Mouse (Mus musculus): Measurements from ENCODE around the gene Tekt2. TPM values are rescaled to one million over a fixed set of nuclear protein-coding genes. Genes with fewer than 3 reads are reported as not detected.

Gene Tekt2
- polyA plus RNA-seq (2015; fragmentation: Nextera tagmentation; extraction: Ambion mirVana) = 1.6 and 2.1 TPM in 2 replicates

DNA sequence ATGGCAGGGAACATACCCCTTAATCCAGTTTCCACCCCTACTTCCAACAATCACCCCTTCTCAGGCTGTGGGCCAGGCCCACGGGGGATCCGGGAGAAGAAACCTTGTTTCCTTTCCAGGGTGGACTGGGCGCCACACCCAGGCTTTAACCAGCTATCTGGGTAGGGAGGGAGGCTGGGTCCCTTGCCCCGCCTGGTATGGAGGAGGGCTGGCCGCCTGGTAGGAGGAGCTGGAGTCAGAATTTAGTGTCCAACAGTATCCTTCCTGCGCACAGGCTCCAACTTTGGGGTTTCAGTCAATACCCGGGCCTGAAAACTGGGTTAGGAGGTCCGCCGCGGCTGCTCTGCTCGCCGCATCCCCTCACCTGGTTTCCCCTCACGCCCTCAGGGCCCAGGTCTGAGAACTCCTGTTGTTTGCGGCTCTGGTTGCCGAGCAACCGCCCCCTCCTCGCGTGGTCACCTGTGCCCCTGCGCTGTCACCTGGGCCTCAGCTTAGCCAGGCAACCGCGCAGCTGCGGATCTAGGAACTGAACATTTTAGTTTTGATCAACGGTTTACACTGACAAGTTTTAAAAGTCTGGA, at the start of gene Tekt2:
Tekt2 (minus strand) TSS at position 408 of the 581 bp plus-strand sequence.
- TF ChIP-seq CTCF (IDR thresholded peaks at IDR 0.05; ENCODE audit: low read depth) = no peak
- no peaks in the 10 kb centered on the region for H3K36me3 ChIP-seq (ENCODE audit: control insufficient read depth, insufficient read depth)
- H3K27ac ChIP-seq (ENCODE audit: low read depth, low read length) = no peak within 1 kb of the TSS
- 8% methylated on average over 23 of the region's 23 CpGs for WGBS
- H3K4me1 ChIP-seq (replicated peaks; ENCODE audit: control insufficient read depth, insufficient read depth, low read length) = no peaks in the 10 kb centered on the region
- no peaks in the 10 kb centered on the region for H3K27me3 ChIP-seq (replicated peaks; ENCODE audit: control insufficient read depth, insufficient read depth, low read length)
- H3K4me2 ChIP-seq (replicated peaks; ENCODE audit: low read depth) = peak within 1 kb of the TSS; percentile 66
- peak within 1 kb of the TSS; percentile 21; the same call in 1 of the 2 replicates for H3K4me3 ChIP-seq (ENCODE audit: low read depth, low read length)
- no peak for ATAC-seq
- no peak within 1 kb of the TSS for H3K9ac ChIP-seq (ENCODE audit: low read depth, low read length)
- no peaks in the 10 kb centered on the region for H3K9me3 ChIP-seq (ENCODE audit: control insufficient read depth)

DNA sequence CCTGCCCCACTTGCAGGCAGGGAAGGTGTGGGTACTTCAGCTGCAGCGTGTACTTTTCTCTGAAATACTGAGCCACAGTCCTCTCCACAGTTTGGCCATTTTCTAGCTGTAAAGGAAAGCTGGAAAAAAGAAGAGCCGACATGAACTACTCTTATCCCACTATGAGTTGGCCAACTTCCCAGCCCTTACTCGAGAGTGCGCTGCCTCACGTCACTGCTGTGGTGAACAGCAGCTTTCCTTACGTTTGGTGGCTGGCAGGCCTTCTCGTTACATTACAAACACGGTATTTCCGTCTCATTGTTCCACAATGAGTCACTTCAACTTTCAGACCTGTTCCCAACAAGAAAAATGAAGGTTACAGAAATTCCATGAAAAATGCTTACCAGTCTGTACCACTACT, 46.0 kb upstream of the Tekt2 start:
- H3K27ac ChIP-seq (ENCODE audit: low read depth, low read length) = no peak overlapping the region
- no peak overlapping the region for H3K9ac ChIP-seq (ENCODE audit: low read depth, low read length)
- H3K4me1 ChIP-seq (replicated peaks; ENCODE audit: control insufficient read depth, insufficient read depth, low read length) = no peaks in the 10 kb centered on the region
- 0 out of 2 replicates have a peak, but pooled peaks cover 14% of the 10 kb centered on the region for H3K36me3 ChIP-seq (ENCODE audit: control insufficient read depth, insufficient read depth)
- H3K4me2 ChIP-seq (replicated peaks; ENCODE audit: low read depth) = no peak overlapping the region
- ATAC-seq = no peak
- H3K27me3 ChIP-seq (replicated peaks; ENCODE audit: control insufficient read depth, insufficient read depth, low read length) = no peaks in the 10 kb centered on the region
- no peaks in the 10 kb centered on the region for H3K9me3 ChIP-seq (ENCODE audit: control insufficient read depth)
- 69% methylated on average over 9 of the region's 9 CpGs for WGBS
- no peak overlapping the region for H3K4me3 ChIP-seq (ENCODE audit: low read depth, low read length)
- no peak for TF ChIP-seq CTCF (IDR thresholded peaks at IDR 0.05; ENCODE audit: low read depth)

DNA sequence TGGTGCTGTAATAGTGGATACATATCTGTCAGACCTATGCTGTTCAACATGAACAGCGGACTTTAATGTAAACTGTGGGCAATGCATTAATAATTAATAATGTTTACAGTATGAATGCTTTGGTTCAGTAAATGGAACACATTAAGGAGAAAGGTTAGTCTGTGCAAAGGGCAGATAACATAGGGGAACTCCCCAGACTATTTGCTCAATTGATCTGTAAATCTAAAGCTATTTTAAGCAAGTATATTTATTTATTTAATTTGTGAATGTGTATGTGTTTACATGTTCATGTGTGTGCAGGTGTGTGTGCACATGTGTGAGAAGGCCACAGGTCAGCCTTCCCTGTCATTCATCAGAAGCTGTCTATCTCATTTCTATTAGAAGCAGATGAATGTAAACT, 34.6 kb upstream of the Tekt2 start:
- WGBS = 72% methylated on average over 1 of the region's 1 CpGs
- H3K27me3 ChIP-seq (replicated peaks; ENCODE audit: control insufficient read depth, insufficient read depth, low read length) = no peaks in the 10 kb centered on the region
- no peak for TF ChIP-seq CTCF (IDR thresholded peaks at IDR 0.05; ENCODE audit: low read depth)
- no peak overlapping the region for H3K9ac ChIP-seq (ENCODE audit: low read depth, low read length)
- H3K27ac ChIP-seq (ENCODE audit: low read depth, low read length) = no peak overlapping the region
- peaks cover 26% of the 10 kb centered on the region for H3K36me3 ChIP-seq (ENCODE audit: control insufficient read depth, insufficient read depth)
- H3K4me1 ChIP-seq (replicated peaks; ENCODE audit: control insufficient read depth, insufficient read depth, low read length) = no peaks in the 10 kb centered on the region
- no peak overlapping the region for H3K4me3 ChIP-seq (ENCODE audit: low read depth, low read length)
- no peak for ATAC-seq
- H3K4me2 ChIP-seq (replicated peaks; ENCODE audit: low read depth) = no peak overlapping the region
- no peaks in the 10 kb centered on the region for H3K9me3 ChIP-seq (ENCODE audit: control insufficient read depth)

DNA sequence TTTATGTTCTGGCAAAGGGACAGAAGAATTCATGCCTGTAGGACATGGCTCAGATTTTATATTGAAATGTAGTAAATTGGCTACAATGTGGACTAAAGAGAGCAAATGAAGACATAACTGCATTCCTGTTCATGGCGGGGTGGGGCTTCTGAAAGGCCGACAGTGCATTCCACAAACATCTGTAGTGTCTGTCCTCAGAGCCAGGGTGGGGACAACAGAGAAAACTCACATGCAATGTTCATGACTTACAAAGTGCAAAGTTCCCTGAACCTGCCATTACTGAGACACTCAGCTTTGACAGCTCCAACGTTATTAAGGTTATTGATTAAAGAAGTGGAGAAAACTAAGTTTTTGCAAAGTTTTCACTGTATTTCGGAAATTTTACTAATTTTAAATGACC, 18.0 kb upstream of the Tekt2 start:
- H3K27me3 ChIP-seq (replicated peaks; ENCODE audit: control insufficient read depth, insufficient read depth, low read length) = no peaks in the 10 kb centered on the region
- WGBS = 42% methylated on average over 4 of the region's 4 CpGs
- ATAC-seq = 0 out of 2 replicates have a peak, but pooled peaks have one; percentile 36
- no peak overlapping the region for H3K4me3 ChIP-seq (ENCODE audit: low read depth, low read length)
- H3K4me2 ChIP-seq (replicated peaks; ENCODE audit: low read depth) = no peak overlapping the region
- no peak overlapping the region for H3K9ac ChIP-seq (ENCODE audit: low read depth, low read length)
- H3K4me1 ChIP-seq (replicated peaks; ENCODE audit: control insufficient read depth, insufficient read depth, low read length) = no peaks in the 10 kb centered on the region
- no peaks in the 10 kb centered on the region for H3K9me3 ChIP-seq (ENCODE audit: control insufficient read depth)
- no peak for TF ChIP-seq CTCF (IDR thresholded peaks at IDR 0.05; ENCODE audit: low read depth)
- no peak overlapping the region for H3K27ac ChIP-seq (ENCODE audit: low read depth, low read length)
- peaks cover 24% of the 10 kb centered on the region for H3K36me3 ChIP-seq (ENCODE audit: control insufficient read depth, insufficient read depth)

DNA sequence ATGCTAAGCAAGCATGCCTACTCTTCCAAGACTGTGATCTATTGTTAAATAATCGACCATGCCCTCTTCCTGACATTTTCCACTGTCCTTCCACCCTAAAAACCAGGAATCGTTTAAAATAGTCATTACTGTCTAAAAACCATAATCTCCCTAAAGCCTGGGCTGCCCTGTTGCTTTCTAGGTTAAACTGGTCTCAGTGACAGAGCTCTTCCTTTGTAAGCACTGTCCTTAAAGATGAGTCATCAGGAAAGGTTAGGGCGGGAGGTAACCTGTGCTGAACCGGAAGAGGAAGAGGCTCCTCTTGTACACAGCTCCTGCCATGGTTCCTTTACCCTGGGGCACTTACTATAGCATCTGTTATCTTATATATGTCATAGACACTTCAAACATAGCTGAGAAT, 14.0 kb upstream of the Tekt2 start:
- no peak overlapping the region for H3K4me3 ChIP-seq (ENCODE audit: low read depth, low read length)
- H3K27me3 ChIP-seq (replicated peaks; ENCODE audit: control insufficient read depth, insufficient read depth, low read length) = no peaks in the 10 kb centered on the region
- no peak for ATAC-seq

DNA sequence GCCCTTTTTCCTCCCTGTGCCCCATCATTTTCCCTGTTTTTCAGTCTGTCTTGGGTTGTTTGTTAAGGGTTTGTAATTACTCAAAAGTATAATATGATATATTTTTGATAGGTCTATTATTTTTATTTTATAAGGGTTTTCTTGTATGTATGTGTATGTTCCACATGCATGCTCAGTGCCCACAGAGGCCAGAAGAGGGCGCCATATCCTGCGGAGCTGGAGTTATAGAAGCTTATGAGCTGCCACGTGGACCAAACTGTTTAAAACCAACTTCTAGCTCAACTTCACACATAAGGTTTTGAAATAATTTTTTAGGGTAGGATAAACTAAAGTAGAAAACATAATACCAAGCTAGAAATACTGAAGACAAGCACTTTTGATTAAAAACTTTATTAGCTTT, 6.9 kb upstream of the Tekt2 start:
- no peak for ATAC-seq
- WGBS = 53% methylated on average over 3 of the region's 3 CpGs

More for the DNA sequence above, 14.0 kb upstream of the Tekt2 start:
- Histone ChIP-seq H3K36me3 (ENCODE audit: control insufficient read depth, insufficient read depth) (peaks cover 1% of the 10 kb centered on the region), H3K9ac (ENCODE audit: low read depth, low read length) (no peak overlapping the region), H3K4me1 (replicated peaks; ENCODE audit: control insufficient read depth, insufficient read depth, low read length) (no peaks in the 10 kb centered on the region), H3K9me3 (ENCODE audit: control insufficient read depth) (no peaks in the 10 kb centered on the region), H3K4me2 (replicated peaks; ENCODE audit: low read depth) (no peak overlapping the region), H3K27ac (ENCODE audit: low read depth, low read length) (no peak overlapping the region)
- TF ChIP-seq CTCF (IDR thresholded peaks at IDR 0.05; ENCODE audit: low read depth) = no peak
- 64% methylated on average over 4 of the region's 4 CpGs for WGBS

More for the DNA sequence above, 6.9 kb upstream of the Tekt2 start:
- no peaks in the 10 kb centered on the region for H3K9me3 ChIP-seq (ENCODE audit: control insufficient read depth)
- no peak overlapping the region for H3K27ac ChIP-seq (ENCODE audit: low read depth, low read length)
- no peak overlapping the region for H3K9ac ChIP-seq (ENCODE audit: low read depth, low read length)
- H3K36me3 ChIP-seq (ENCODE audit: control insufficient read depth, insufficient read depth) = no peaks in the 10 kb centered on the region
- H3K27me3 ChIP-seq (replicated peaks; ENCODE audit: control insufficient read depth, insufficient read depth, low read length) = no peaks in the 10 kb centered on the region
- no peak overlapping the region for H3K4me2 ChIP-seq (replicated peaks; ENCODE audit: low read depth)
- TF ChIP-seq CTCF (IDR thresholded peaks at IDR 0.05; ENCODE audit: low read depth) = peak; percentile 62
- H3K4me1 ChIP-seq (replicated peaks; ENCODE audit: control insufficient read depth, insufficient read depth, low read length) = no peaks in the 10 kb centered on the region
- no peak overlapping the region for H3K4me3 ChIP-seq (ENCODE audit: low read depth, low read length)

Measured in intestine, postnatal 0 days (tissue).